Mouse (Mus musculus): ENCODE measurements around the gene Dhrs3. TPM values are rescaled to one million over a fixed set of nuclear protein-coding genes. Genes with fewer than 3 reads are reported as not detected.

The Dhrs3 gene
- polyA plus RNA-seq, 1 experiment from 2014 or later = 31.0 TPM

- no peak overlapping the region for H3K9ac ChIP-seq (replicated peaks)
- no peak overlapping the region for H3K4me3 ChIP-seq (replicated peaks)
- no peaks in the 10 kb centered on the region for H3K4me1 ChIP-seq
- ATAC-seq (ENCODE audit: low FRiP score) = no peak
- H3K36me3 ChIP-seq = no peaks in the 10 kb centered on the region
- 91% methylated on average over 4 of the region's 4 CpGs for WGBS
- no peak overlapping the region for H3K4me2 ChIP-seq
- no peaks in the 10 kb centered on the region for H3K27me3 ChIP-seq (replicated peaks)
- H3K27ac ChIP-seq (replicated peaks) = no peak overlapping the region
- H3K9me3 ChIP-seq (replicated peaks) = no peaks in the 10 kb centered on the region
These were observed 68.6 kb downstream of the Dhrs3 start for GRCm38 (mm10) chr4:144961232-144961631.

DNA sequence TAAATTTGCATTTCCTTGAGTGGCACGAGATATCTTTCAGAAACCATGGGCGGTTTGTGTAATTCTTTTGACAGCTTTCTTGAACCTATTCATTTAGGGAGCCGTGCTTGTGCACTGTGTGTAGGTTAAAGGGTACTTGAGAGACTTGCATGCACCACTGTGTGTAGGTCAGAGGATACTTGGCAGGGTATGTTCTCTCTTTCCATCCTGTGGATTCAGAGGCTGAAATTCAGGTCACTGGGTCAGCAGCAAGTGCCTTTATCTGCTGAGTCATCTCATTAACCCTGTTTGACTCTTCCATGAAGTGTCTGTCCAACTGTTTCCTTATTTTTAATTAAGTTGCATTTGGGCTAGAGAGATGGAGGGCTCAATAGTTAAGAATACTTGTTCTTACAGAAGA is 69.1 kb downstream of the Dhrs3 start:
- no peaks in the 10 kb centered on the region for H3K4me1 ChIP-seq
- H3K9ac ChIP-seq (replicated peaks) = no peak overlapping the region
- H3K4me3 ChIP-seq (replicated peaks) = no peak overlapping the region
- H3K27me3 ChIP-seq (replicated peaks) = no peaks in the 10 kb centered on the region
- H3K4me2 ChIP-seq = no peak overlapping the region
- no peak overlapping the region for H3K27ac ChIP-seq (replicated peaks)
- no peak for ATAC-seq (ENCODE audit: low FRiP score)
- WGBS = 92% methylated on average over 3 of the region's 3 CpGs
- H3K36me3 ChIP-seq = no peaks in the 10 kb centered on the region
- H3K9me3 ChIP-seq (replicated peaks) = no peaks in the 10 kb centered on the region

GRCm38 (mm10) chr4:144965255-144965654 is 72.6 kb downstream of the Dhrs3 start:
- Histone ChIP-seq H3K4me2 (no peak overlapping the region), H3K36me3 (peaks cover 6% of the 10 kb centered on the region; the same call in 1 of the 2 replicates), H3K9ac (replicated peaks) (no peak overlapping the region), H3K27ac (replicated peaks) (no peak overlapping the region), H3K9me3 (replicated peaks) (no peaks in the 10 kb centered on the region), H3K27me3 (replicated peaks) (no peaks in the 10 kb centered on the region), H3K4me3 (replicated peaks) (no peak overlapping the region), H3K4me1 (no peaks in the 10 kb centered on the region)
- WGBS = 79% methylated on average over 2 of the region's 2 CpGs
- ATAC-seq (ENCODE audit: low FRiP score) = no peak

DNA sequence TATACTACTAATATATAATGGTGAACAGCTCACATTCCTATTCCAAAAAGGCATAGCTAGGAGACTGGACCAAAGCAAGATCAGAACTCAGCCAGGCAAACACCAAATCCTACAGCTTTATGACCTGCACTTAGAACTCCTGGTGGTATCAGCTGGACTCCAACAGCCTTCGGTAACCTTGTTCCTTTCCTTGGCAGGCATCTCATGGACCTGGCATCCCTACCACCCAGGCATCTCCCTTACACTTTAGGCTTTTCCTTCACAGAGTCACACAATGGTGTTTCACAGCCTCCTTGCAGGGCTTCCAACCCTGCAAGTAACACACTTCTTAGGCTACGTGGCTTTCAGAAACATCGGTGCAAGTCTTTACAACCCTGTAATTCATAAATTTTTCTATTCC is 75.7 kb downstream of the Dhrs3 start:
- Histone ChIP-seq H3K9me3 (replicated peaks) (no peaks in the 10 kb centered on the region), H3K4me3 (replicated peaks) (no peak overlapping the region), H3K36me3 (peaks cover 11% of the 10 kb centered on the region; the same call in 1 of the 2 replicates), H3K4me1 (no peaks in the 10 kb centered on the region), H3K9ac (replicated peaks) (no peak overlapping the region), H3K27ac (replicated peaks) (no peak overlapping the region), H3K27me3 (replicated peaks) (no peaks in the 10 kb centered on the region), H3K4me2 (no peak overlapping the region)
- ATAC-seq (ENCODE audit: low FRiP score) = no peak
- 93% methylated on average over 3 of the region's 3 CpGs for WGBS

DNA sequence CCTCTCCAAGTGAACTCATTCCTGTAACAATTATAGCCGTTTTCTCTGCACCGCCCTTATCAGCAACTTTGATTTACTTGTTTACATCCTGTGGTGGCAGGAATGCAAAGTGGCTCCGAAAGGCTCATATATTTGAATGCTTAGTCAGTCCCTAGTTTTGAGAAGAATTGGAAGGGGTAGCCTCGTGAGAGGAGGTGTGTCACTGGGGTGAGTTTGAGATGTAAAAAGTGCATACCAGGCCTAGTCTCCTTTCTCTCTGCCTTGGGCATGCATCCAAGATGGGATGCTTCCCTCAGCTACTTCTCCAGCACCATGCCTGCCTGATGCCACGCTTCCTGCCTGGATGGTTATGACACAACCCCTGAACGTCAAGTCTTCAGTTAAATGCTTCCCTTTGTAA is 76.4 kb downstream of the Dhrs3 start:
- 61% methylated on average over 6 of the region's 6 CpGs for WGBS
- H3K27me3 ChIP-seq (replicated peaks) = no peaks in the 10 kb centered on the region
- H3K27ac ChIP-seq (replicated peaks) = no peak overlapping the region

DNA sequence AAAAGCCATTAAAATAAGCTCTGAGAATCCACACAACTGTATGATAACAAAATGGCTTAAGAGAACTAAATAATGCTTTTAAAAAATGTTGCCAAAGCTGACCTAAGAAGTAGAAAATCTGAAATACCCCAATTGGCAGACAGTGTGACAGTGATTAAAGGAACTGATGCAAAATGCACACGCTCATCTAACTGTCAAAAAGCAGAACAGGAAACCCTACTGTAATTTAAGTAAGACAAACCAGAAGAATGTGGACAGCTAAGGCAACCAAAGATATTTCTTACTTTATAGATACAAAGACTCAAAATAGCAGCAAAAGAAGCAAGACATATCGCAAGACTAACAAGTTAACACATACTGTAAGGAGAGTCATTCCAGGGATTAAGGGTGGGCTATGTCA is 78.4 kb downstream of the Dhrs3 start:
- Histone ChIP-seq H3K27ac (replicated peaks) (no peak overlapping the region), H3K27me3 (replicated peaks) (no peaks in the 10 kb centered on the region), H3K4me3 (replicated peaks) (no peak overlapping the region), H3K4me2 (no peak overlapping the region), H3K9me3 (replicated peaks) (no peaks in the 10 kb centered on the region), H3K4me1 (no peaks in the 10 kb centered on the region), H3K36me3 (peaks cover 14% of the 10 kb centered on the region; the same call in 1 of the 2 replicates), H3K9ac (replicated peaks) (no peak overlapping the region)
- WGBS = 94% methylated on average over 2 of the region's 2 CpGs
- ATAC-seq (ENCODE audit: low FRiP score) = no peak

More for the DNA sequence above, 76.4 kb downstream of the Dhrs3 start:
- Histone ChIP-seq H3K4me2 (no peak overlapping the region), H3K9ac (replicated peaks) (no peak overlapping the region), H3K9me3 (replicated peaks) (no peaks in the 10 kb centered on the region), H3K36me3 (peaks cover 11% of the 10 kb centered on the region; the same call in 1 of the 2 replicates), H3K4me1 (no peaks in the 10 kb centered on the region), H3K4me3 (replicated peaks) (no peak overlapping the region)
- ATAC-seq (ENCODE audit: low FRiP score) = no peak

DNA sequence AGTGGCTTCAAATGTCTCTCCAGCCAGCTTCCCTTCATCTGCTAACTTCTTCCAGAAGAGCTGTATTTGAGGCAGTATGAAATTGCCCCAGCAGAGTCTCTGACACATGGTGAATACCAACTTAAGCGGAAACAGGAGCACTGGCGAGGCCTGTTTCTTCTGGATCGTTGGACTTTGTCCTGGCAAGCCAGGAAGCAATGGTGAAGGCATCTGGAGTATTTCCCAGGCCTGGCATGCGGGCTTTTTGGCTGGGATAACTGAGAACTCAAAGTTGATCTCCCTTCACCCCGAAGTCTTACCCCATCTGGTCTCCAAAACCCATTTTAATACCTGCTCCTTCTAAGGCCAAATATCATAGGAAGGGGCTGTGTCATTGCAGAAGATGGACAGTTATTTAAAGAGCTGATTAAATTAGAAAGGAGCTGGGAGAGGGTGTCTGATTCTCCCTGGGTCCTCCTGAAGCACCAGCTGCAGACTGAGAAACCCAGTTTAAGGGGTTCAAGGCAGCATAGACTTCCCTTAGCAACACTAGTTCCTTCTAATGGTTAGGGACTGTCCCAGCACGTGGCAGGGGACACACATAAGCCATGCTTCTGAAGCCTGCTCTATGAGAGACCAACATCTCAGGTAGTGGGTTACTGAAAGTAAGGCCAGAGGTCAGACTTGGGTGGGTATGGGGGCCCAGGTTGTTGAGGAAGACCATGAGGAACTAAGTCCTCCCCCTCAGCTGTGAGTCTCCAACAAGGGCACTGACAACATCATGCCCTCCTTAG is 80.5 kb downstream of the Dhrs3 start:
- Histone ChIP-seq H3K27me3 (replicated peaks) (no peaks in the 10 kb centered on the region), H3K4me1 (no peaks in the 10 kb centered on the region), H3K9me3 (replicated peaks) (no peaks in the 10 kb centered on the region), H3K36me3 (peaks cover 14% of the 10 kb centered on the region; the same call in 1 of the 2 replicates), H3K4me3 (replicated peaks) (no peak overlapping the region), H3K27ac (replicated peaks) (no peak overlapping the region), H3K9ac (replicated peaks) (no peak overlapping the region), H3K4me2 (no peak overlapping the region)
- WGBS = 84% methylated on average over 6 of the region's 6 CpGs
- no peak for ATAC-seq (ENCODE audit: low FRiP score)

- no peaks in the 10 kb centered on the region for H3K9me3 ChIP-seq (replicated peaks)
- no peak for ATAC-seq (ENCODE audit: low FRiP score)
- peaks cover 14% of the 10 kb centered on the region; the same call in 1 of the 2 replicates for H3K36me3 ChIP-seq
- WGBS = 84% methylated on average over 3 of the region's 3 CpGs
- H3K27me3 ChIP-seq (replicated peaks) = no peaks in the 10 kb centered on the region
- no peak overlapping the region for H3K4me3 ChIP-seq (replicated peaks)
- H3K4me2 ChIP-seq = no peak overlapping the region
- H3K4me1 ChIP-seq = no peaks in the 10 kb centered on the region
- H3K9ac ChIP-seq (replicated peaks) = no peak overlapping the region
- H3K27ac ChIP-seq (replicated peaks) = no peak overlapping the region
These were observed 81.8 kb downstream of the Dhrs3 start for GRCm38 (mm10) chr4:144974458-144974857.

DNA sequence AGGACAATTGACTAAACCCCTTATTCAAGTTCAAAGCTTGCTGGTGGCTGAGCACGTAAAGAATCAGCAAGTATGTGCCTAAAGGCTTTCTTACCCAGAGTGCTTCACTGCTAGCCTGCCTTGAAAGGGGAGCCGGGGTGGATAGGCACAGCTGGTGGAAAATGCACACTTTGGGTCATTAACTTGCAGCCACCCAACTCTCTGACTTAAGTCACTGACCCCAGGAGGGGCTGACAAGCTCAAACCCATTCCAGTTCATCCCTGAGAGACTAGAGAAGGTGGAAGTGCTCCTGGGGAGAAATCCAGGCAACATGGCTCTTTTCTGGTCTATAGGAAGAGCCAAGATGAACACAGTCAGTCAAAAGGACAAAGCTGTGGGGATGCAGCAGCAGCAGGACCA is 82.9 kb downstream of the Dhrs3 start:
- 27% methylated on average over 2 of the region's 2 CpGs for WGBS
- Histone ChIP-seq H3K27me3 (replicated peaks) (no peaks in the 10 kb centered on the region), H3K9me3 (replicated peaks) (no peaks in the 10 kb centered on the region), H3K36me3 (0 out of 2 replicates have a peak, but pooled peaks cover 8% of the 10 kb centered on the region), H3K9ac (replicated peaks) (no peak overlapping the region), H3K4me1 (no peaks in the 10 kb centered on the region), H3K4me2 (no peak overlapping the region), H3K4me3 (replicated peaks) (no peak overlapping the region), H3K27ac (replicated peaks) (no peak overlapping the region)
- ATAC-seq (ENCODE audit: low FRiP score) = no peak

- Histone ChIP-seq H3K36me3 (peaks cover 11% of the 10 kb centered on the region; the same call in 1 of the 2 replicates), H3K9ac (replicated peaks) (no peak overlapping the region), H3K27me3 (replicated peaks) (no peaks in the 10 kb centered on the region), H3K4me1 (no peaks in the 10 kb centered on the region), H3K4me3 (replicated peaks) (no peak overlapping the region), H3K27ac (replicated peaks) (no peak overlapping the region), H3K9me3 (replicated peaks) (no peaks in the 10 kb centered on the region), H3K4me2 (no peak overlapping the region)
- no peak for ATAC-seq (ENCODE audit: low FRiP score)
- WGBS = 76% methylated on average over 1 of the region's 1 CpGs
These were observed 84.4 kb downstream of the Dhrs3 start for GRCm38 (mm10) chr4:144977057-144977456.
